10 mouse cellular contexts compared by ENCODE assay signal in genomic region chr5:119370481-119370880, GRCm38 (mm10).
DNase-seq lines count a peak whose midpoint lies in the region; ATAC-seq and TF ChIP-seq lines count a peak whose summit lies in the region.
"Had no signal": no experiment of that assay in that cellular context is flagged by ENCODE, and none has a peak within 500 bp of the region (broad histone marks: within the 10 kb centered on the region; RNA-seq: fewer than 3 reads in every experiment).

No protein-coding gene starts in this region.

- no peaks in the 10 kb centered on the region for H3K4me1 ChIP-seq in kidney, postnatal 0 days (replicated peaks; ENCODE audit: insufficient read depth, low read length)
- H3K4me1 ChIP-seq in forebrain, embryonic 10.5 days, result peaks cover 10% of the 10 kb centered on the region
- peaks cover 4% of the 10 kb centered on the region; the same call in 1 of the 2 replicates for H3K4me1 ChIP-seq in hindbrain, embryonic 15.5 days (replicated peaks)
- peaks cover 5% of the 10 kb centered on the region for H3K4me1 ChIP-seq in midbrain, embryonic 15.5 days

- ATAC-seq in kidney, postnatal 0 days (replicated peaks; ENCODE audit: low FRiP score, low read depth), result no peak
- ATAC-seq in hindbrain, embryonic 15.5 days (ENCODE audit: low FRiP score, low read depth), result no peak
- no peak for ATAC-seq in midbrain, embryonic 15.5 days (replicated peaks)

- intact Hi-C loops in left cerebral cortex, postnatal 10 days (cut with DNase I), result no loop called here

- no peaks in the 10 kb centered on the region for H3K9me3 ChIP-seq in kidney, postnatal 0 days (replicated peaks; ENCODE audit: low read length)
- no peaks in the 10 kb centered on the region for H3K9me3 ChIP-seq in forebrain, embryonic 10.5 days
- no peaks in the 10 kb centered on the region for H3K9me3 ChIP-seq in hindbrain, embryonic 15.5 days
- H3K9me3 ChIP-seq in midbrain, embryonic 15.5 days, result no peaks in the 10 kb centered on the region

- H3K36me3 ChIP-seq in kidney, postnatal 0 days (ENCODE audit: insufficient read depth, low read length), result no peaks in the 10 kb centered on the region
- H3K36me3 ChIP-seq in forebrain, embryonic 10.5 days (replicated peaks), result no peaks in the 10 kb centered on the region
- no peaks in the 10 kb centered on the region for H3K36me3 ChIP-seq in hindbrain, embryonic 15.5 days
- no peaks in the 10 kb centered on the region for H3K36me3 ChIP-seq in midbrain, embryonic 15.5 days (replicated peaks)

- 50% methylated on average over 12 of the region's 12 CpGs for WGBS in kidney, postnatal 0 days
- WGBS in forebrain, embryonic 10.5 days, result 42% methylated on average over 12 of the region's 12 CpGs
- 60% methylated on average over 12 of the region's 12 CpGs for WGBS in hindbrain, embryonic 15.5 days
- 27% methylated on average over 12 of the region's 12 CpGs for WGBS in midbrain, embryonic 15.5 days

- H3K4me3 ChIP-seq in kidney, postnatal 0 days (replicated peaks; ENCODE audit: low read depth, low read length), result no peak overlapping the region
- H3K4me3 ChIP-seq in forebrain, embryonic 10.5 days, result peak overlapping the region; percentile 38
- H3K4me3 ChIP-seq in hindbrain, embryonic 15.5 days, result no peak overlapping the region
- no peak overlapping the region for H3K4me3 ChIP-seq in midbrain, embryonic 15.5 days

- H3K9ac ChIP-seq in kidney, postnatal 0 days (ENCODE audit: low read depth, low read length), result no peak overlapping the region
- H3K9ac ChIP-seq in hindbrain, embryonic 15.5 days, result no peak overlapping the region
- H3K9ac ChIP-seq in midbrain, embryonic 15.5 days, result no peak overlapping the region
- H3K9ac ChIP-seq: liver, embryonic 14.5 days had no signal

- no peaks in the 10 kb centered on the region for H3K27me3 ChIP-seq in kidney, postnatal 0 days (ENCODE audit: insufficient read depth, low read length)
- H3K27me3 ChIP-seq in forebrain, embryonic 10.5 days (ENCODE audit: poor library complexity, severe bottlenecking), result peaks cover 83% of the 10 kb centered on the region
- H3K27me3 ChIP-seq in hindbrain, embryonic 15.5 days, result 0 out of 2 replicates have a peak, but pooled peaks cover 10% of the 10 kb centered on the region
- H3K27me3 ChIP-seq in midbrain, embryonic 15.5 days (replicated peaks), result peaks cover 8% of the 10 kb centered on the region; the same call in 1 of the 2 replicates

- TF ChIP-seq CTCF in kidney, postnatal 0 days (IDR thresholded peaks at IDR 0.05; ENCODE audit: low read depth), result no peak

- peak overlapping the region; percentile 16; the same call in 1 of the 2 replicates for H3K27ac ChIP-seq in kidney, postnatal 0 days
- 0 out of 2 replicates have a peak overlapping the region, but pooled peaks have one; percentile 20 for H3K27ac ChIP-seq in forebrain, embryonic 10.5 days
- H3K27ac ChIP-seq in hindbrain, embryonic 15.5 days (replicated peaks), result no peak overlapping the region
- H3K27ac ChIP-seq in midbrain, embryonic 15.5 days, result no peak overlapping the region
- H3K27ac ChIP-seq: liver, embryonic 14.5 days had no signal

- H3K4me2 ChIP-seq in kidney, postnatal 0 days (ENCODE audit: low read length), result peak overlapping the region; percentile 18; the same call in 1 of the 2 replicates
- peak overlapping the region; percentile 26 for H3K4me2 ChIP-seq in hindbrain, embryonic 15.5 days
- peak overlapping the region; percentile 22 for H3K4me2 ChIP-seq in midbrain, embryonic 15.5 days

- DNase-seq in kidney, postnatal 0 days (ENCODE audit: low spot score), result no peak
- no peak for DNase-seq in kidney, adult 18-20 months
- peak; percentile 20 for DNase-seq in forebrain, embryonic 10.5 days (ENCODE audit: extremely low spot score, low spot score)
- no peak for DNase-seq in adrenal gland, adult 2 months
- no peak for DNase-seq in left cerebral cortex, postnatal 10 days (ENCODE audit: extremely low spot score in 1 of 2, low spot score in 2 of 2)
- DNase-seq in layer of hippocampus, postnatal 25 days (ENCODE audit: extremely low spot score in 1 of 2, low spot score in 1 of 2), result no peak
- DNase-seq: cerebellum, postnatal 36 days had no signal

Comparison
In these comparisons a context has a peak if more than half of its experiments do, and no peak if none do; other contexts are left out.
1. H3K27ac ChIP-seq: peak in kidney, postnatal 0 days (single experiment) and forebrain, embryonic 10.5 days (single experiment); none in hindbrain, embryonic 15.5 days (single experiment) and midbrain, embryonic 15.5 days (single experiment).
2. Peak in every context shown above with its lines, with median percentiles within 50 percentile points of each other: H3K4me2 ChIP-seq.